Mouse (Mus musculus): ENCODE data around the gene Zfp651. TPM values are rescaled to one million over a fixed set of nuclear protein-coding genes. Genes with fewer than 3 reads are reported as not detected.

The Zfp651 gene
- total and polyA plus RNA-seq, 2 experiments from 2014 or later = 22.8 to 59.7 TPM

DNA sequence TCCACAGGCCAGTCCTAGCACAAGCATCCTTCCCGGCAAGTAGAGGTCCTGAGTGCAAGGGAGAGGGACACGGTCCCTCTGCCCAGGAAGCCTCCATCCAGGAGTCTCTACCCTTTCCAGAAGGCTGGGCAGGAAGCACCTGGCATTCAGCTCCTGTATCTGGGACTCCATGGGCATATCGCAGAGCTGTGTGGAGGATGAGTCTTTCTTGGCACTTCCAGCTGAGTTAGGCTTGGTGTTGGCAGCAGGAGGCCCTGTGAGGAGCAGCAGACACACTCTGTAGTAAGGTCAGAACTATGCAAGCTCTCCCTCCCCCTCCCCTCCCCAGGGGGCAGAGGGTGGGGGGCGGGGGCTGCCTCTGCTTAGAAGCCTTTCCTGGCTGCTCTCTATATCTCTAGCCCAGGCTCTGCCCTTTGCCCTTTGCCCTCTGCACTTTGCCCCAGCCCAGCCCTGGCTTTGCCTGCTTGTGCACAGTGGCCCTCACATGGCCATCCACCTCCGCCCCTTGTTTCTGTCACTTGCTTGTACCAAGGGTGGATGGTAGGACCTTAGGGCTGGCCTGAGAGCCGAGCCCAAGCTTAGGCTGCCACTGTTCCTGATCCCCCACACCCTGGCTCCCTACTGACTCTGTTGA is 39.9 kb downstream of the Zfp651 start:
- 38% methylated on average over 6 of the region's 6 CpGs for WGBS
- no peaks in the 10 kb centered on the region for H3K27me3 ChIP-seq (ENCODE audit: insufficient read depth, low read length)
- H3K27ac ChIP-seq (ENCODE audit: low read depth, low read length) = no peak overlapping the region
- no peak overlapping the region for H3K4me3 ChIP-seq (ENCODE audit: low read depth, low read length)
- no peak for TF ChIP-seq CTCF (IDR thresholded peaks at IDR 0.05)
- H3K9ac ChIP-seq (replicated peaks; ENCODE audit: low read length, poor library complexity, severe bottlenecking) = no peak overlapping the region
- ATAC-seq (ENCODE audit: low FRiP score) (no peak), DNase-seq (ENCODE audit: low spot score) (no peak)
- H3K4me2 ChIP-seq (ENCODE audit: low read depth, low read length, poor library complexity, severe bottlenecking) = no peak overlapping the region
- no peaks in the 10 kb centered on the region for H3K9me3 ChIP-seq (ENCODE audit: low read length)
- H3K4me1 ChIP-seq (ENCODE audit: insufficient read depth, low read length) = no peaks in the 10 kb centered on the region
- no peaks in the 10 kb centered on the region for H3K36me3 ChIP-seq (ENCODE audit: insufficient read depth, low read length)

- Histone ChIP-seq H3K36me3 (ENCODE audit: insufficient read depth, low read length) (no peaks in the 10 kb centered on the region), H3K4me2 (ENCODE audit: low read depth, low read length, poor library complexity, severe bottlenecking) (no peak overlapping the region), H3K9ac (replicated peaks; ENCODE audit: low read length, poor library complexity, severe bottlenecking) (no peak overlapping the region), H3K4me1 (ENCODE audit: insufficient read depth, low read length) (no peaks in the 10 kb centered on the region), H3K27me3 (ENCODE audit: insufficient read depth, low read length) (no peaks in the 10 kb centered on the region), H3K4me3 (ENCODE audit: low read depth, low read length) (no peak overlapping the region), H3K9me3 (ENCODE audit: low read length) (no peaks in the 10 kb centered on the region), H3K27ac (ENCODE audit: low read depth, low read length) (no peak overlapping the region)
- no peak for ATAC-seq (ENCODE audit: low FRiP score)
- no peak for TF ChIP-seq CTCF (IDR thresholded peaks at IDR 0.05)
- 83% methylated on average over 7 of the region's 7 CpGs for WGBS
- DNase-seq (ENCODE audit: low spot score) = no peak
Measured at GRCm38 (mm10) chr9:121802747-121803146, 43.6 kb downstream of the Zfp651 start.

DNA sequence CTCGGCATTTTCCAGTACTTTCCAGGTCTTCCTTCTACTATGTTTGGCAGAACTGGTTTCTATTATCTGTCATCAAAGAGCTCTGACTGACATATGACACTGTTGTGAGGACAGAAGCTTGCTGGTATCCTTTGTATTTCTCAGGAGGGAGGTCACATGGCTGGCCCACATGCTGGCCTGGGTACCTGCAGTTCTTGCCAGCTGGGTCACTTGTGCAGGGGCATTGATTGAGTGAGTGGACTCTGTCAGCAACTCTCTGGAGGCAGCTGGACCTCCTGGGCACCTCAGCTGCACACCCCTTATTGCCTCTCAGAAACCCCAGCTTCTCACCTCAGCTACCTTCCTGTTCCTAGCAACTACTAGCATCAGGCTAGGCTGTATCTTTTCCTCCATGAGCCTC is 48.4 kb downstream of the Zfp651 start:
- DNase-seq (ENCODE audit: low spot score) = no peak
- no peak overlapping the region for H3K4me2 ChIP-seq (ENCODE audit: low read depth, low read length, poor library complexity, severe bottlenecking)
- H3K27me3 ChIP-seq (ENCODE audit: insufficient read depth, low read length) = no peaks in the 10 kb centered on the region
- no peak for TF ChIP-seq CTCF (IDR thresholded peaks at IDR 0.05)
- H3K4me3 ChIP-seq (ENCODE audit: low read depth, low read length) = no peak overlapping the region
- H3K9ac ChIP-seq (replicated peaks; ENCODE audit: low read length, poor library complexity, severe bottlenecking) = no peak overlapping the region
- H3K36me3 ChIP-seq (ENCODE audit: insufficient read depth, low read length) = no peaks in the 10 kb centered on the region
- no peak overlapping the region for H3K27ac ChIP-seq (ENCODE audit: low read depth, low read length)
- WGBS = 60% methylated on average over 1 of the region's 1 CpGs
- H3K9me3 ChIP-seq (ENCODE audit: low read length) = no peaks in the 10 kb centered on the region
- peaks cover 5% of the 10 kb centered on the region; the same call in 1 of the 2 replicates for H3K4me1 ChIP-seq (ENCODE audit: insufficient read depth, low read length)
- no peak for ATAC-seq (ENCODE audit: low FRiP score)

DNA sequence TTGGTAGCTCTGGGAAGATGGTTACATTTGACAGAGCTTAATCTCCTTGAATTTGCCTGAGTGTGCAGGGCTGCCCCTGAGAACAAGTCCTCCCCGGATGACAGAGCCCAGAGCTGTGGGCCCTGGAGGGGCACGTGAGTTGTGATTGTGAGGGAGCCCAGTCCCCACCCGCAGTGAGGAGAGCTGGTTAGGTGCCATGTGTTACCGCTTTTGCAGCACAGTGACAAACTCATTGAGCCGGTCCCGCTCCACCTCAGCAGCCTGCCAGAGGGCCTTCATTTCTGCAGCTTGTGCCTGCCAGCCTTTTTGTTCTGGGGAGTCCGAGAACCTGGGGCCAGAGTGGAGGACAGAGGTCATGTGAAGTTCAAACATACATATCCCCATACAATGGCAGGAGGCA is 48.8 kb downstream of the Zfp651 start:
- H3K4me1 ChIP-seq (ENCODE audit: insufficient read depth, low read length) = peaks cover 5% of the 10 kb centered on the region; the same call in 1 of the 2 replicates
- WGBS = 72% methylated on average over 7 of the region's 7 CpGs

GRCm38 (mm10) chr9:121808511-121808910 is 49.4 kb downstream of the Zfp651 start:
- H3K4me2 ChIP-seq (ENCODE audit: low read depth, low read length, poor library complexity, severe bottlenecking) = no peak overlapping the region
- no peaks in the 10 kb centered on the region for H3K36me3 ChIP-seq (ENCODE audit: insufficient read depth, low read length)
- 36% methylated on average over 3 of the region's 3 CpGs for WGBS
- DNase-seq (ENCODE audit: low spot score) (no peak), ATAC-seq (ENCODE audit: low FRiP score) (no peak; the same call in 1 of the 2 replicates)
- H3K27ac ChIP-seq (ENCODE audit: low read depth, low read length) = no peak overlapping the region
- H3K9ac ChIP-seq (replicated peaks; ENCODE audit: low read length, poor library complexity, severe bottlenecking) = no peak overlapping the region
- no peaks in the 10 kb centered on the region for H3K9me3 ChIP-seq (ENCODE audit: low read length)
- H3K4me1 ChIP-seq (ENCODE audit: insufficient read depth, low read length) = peaks cover 5% of the 10 kb centered on the region; the same call in 1 of the 2 replicates
- no peak for TF ChIP-seq CTCF (IDR thresholded peaks at IDR 0.05)
- H3K27me3 ChIP-seq (ENCODE audit: insufficient read depth, low read length) = no peaks in the 10 kb centered on the region
- no peak overlapping the region for H3K4me3 ChIP-seq (ENCODE audit: low read depth, low read length)

More for the DNA sequence above, 48.8 kb downstream of the Zfp651 start:
- Histone ChIP-seq H3K27me3 (ENCODE audit: insufficient read depth, low read length) (no peaks in the 10 kb centered on the region), H3K9me3 (ENCODE audit: low read length) (no peaks in the 10 kb centered on the region), H3K36me3 (ENCODE audit: insufficient read depth, low read length) (no peaks in the 10 kb centered on the region), H3K4me3 (ENCODE audit: low read depth, low read length) (no peak overlapping the region), H3K27ac (ENCODE audit: low read depth, low read length) (no peak overlapping the region), H3K9ac (replicated peaks; ENCODE audit: low read length, poor library complexity, severe bottlenecking) (no peak overlapping the region), H3K4me2 (ENCODE audit: low read depth, low read length, poor library complexity, severe bottlenecking) (no peak overlapping the region)
- no peak for TF ChIP-seq CTCF (IDR thresholded peaks at IDR 0.05)
- ATAC-seq (ENCODE audit: low FRiP score) = no peak
- DNase-seq (ENCODE audit: low spot score) = peak; percentile 24

DNA sequence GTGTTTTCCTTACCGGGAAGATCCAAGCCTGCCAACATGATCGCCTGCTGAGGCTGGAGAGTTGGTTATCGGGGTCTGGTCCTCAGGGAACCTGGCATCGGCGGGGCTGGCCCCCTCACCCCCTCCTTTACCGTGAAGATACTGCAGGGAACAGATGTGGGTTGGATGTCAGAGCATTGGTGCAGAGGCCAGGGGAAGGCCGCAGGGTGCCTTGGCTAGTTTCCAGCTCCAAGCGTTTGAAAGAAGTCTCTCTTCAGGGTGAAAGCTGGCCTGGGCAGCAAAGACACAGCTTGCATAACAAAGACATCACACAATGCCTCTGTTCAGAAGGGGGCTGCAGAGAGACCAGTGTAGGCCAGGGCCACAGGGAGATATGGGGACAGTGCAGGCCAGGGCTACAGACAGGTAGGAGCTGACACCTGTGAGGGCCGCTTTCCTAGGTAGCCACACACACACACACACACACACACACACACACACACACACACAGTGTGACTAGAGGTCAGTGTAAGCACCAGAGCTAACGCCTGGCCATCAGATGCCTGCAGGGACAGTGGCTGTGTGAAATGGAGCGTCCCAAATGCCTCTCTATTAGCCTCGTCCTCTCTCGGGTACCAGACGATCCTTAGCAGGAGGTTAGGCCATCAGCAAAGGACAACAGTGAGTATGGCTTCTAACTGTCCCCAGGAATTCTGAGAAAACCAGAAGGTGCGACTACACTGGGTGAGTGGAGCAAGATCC is 51.1 kb downstream of the Zfp651 start:
- ATAC-seq (ENCODE audit: low FRiP score) = peak; percentile 48

More for the DNA sequence above, 51.1 kb downstream of the Zfp651 start:
- DNase-seq (ENCODE audit: low spot score) = peak; percentile 76
- no peak overlapping the region for H3K4me3 ChIP-seq (ENCODE audit: low read depth, low read length)
- no peak overlapping the region for H3K27ac ChIP-seq (ENCODE audit: low read depth, low read length)
- H3K36me3 ChIP-seq (ENCODE audit: insufficient read depth, low read length) = no peaks in the 10 kb centered on the region
- no peak overlapping the region for H3K4me2 ChIP-seq (ENCODE audit: low read depth, low read length, poor library complexity, severe bottlenecking)
- H3K4me1 ChIP-seq (ENCODE audit: insufficient read depth, low read length) = peaks cover 5% of the 10 kb centered on the region; the same call in 1 of the 2 replicates
- H3K9me3 ChIP-seq (ENCODE audit: low read length) = no peaks in the 10 kb centered on the region
- no peak for TF ChIP-seq CTCF (IDR thresholded peaks at IDR 0.05)
- H3K9ac ChIP-seq (replicated peaks; ENCODE audit: low read length, poor library complexity, severe bottlenecking) = 0 out of 2 replicates have a peak overlapping the region, but pooled peaks have one; percentile 19
- H3K27me3 ChIP-seq (ENCODE audit: insufficient read depth, low read length) = no peaks in the 10 kb centered on the region
- 20% methylated on average over 15 of the region's 15 CpGs for WGBS

Measured in midbrain, postnatal 0 days (tissue).